Mouse (Mus musculus): ENCODE measurements at regions not wholly inside any gene's neighbourhood (a gene's known extent, or its start where the extent isn't known, plus 50 kb on each side); places are given as distances from the start of the nearest gene placed in this dataset.

DNA sequence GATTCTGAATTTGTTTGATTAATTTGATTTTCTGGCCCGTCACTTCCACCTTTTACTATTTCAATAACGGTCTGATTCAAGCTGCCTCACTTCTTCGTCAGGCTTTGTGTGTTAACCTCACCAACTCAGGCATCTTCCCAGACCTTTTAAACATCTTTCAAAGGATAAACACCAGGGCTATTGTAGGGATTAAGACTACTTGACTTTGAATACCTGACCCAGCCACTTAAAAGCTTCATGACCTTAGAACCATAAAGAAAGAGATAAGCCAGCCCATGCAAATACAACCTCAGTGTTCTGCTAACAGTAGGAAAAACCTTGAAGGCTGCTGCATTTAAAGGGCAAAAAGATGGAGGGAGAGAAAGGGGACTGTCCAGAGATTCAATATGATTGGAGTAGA, 386.9 kb upstream of the Castor2 start:
- Histone ChIP-seq H3K4me3 (no peak overlapping the region), H3K36me3 (no peaks in the 10 kb centered on the region), H3K27ac (no peak overlapping the region), H3K9me3 (no peaks in the 10 kb centered on the region), H3K4me1 (replicated peaks) (no peaks in the 10 kb centered on the region), H3K27me3 (ENCODE audit: insufficient read depth, poor library complexity, severe bottlenecking) (no peaks in the 10 kb centered on the region)
- no peak for DNase-seq (ENCODE audit: low spot score)
- 66% methylated on average over 3 of the region's 3 CpGs for WGBS

DNA sequence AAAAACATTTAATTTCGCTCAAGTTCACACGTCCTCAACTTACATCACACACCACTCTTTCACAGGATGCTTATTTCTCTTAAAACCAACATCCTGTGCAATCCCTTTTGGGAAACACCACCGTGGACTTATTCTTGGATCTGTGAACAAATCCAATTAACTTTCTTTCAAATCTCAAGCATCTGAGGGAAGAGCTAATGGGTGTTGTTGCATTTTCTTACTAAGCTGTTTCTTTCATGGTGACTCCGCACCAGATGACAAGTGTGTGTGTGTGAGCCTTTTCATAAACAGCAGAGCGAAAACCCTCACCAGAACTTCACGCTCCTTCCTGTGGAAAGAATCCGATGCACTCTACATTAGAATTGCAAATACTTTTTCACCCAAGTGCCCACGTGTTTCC, 390.6 kb upstream of the Castor2 start:
- DNase-seq (ENCODE audit: low spot score), result no peak
- no peaks in the 10 kb centered on the region for H3K4me1 ChIP-seq (replicated peaks)
- no peaks in the 10 kb centered on the region for H3K36me3 ChIP-seq
- no peaks in the 10 kb centered on the region for H3K9me3 ChIP-seq
- no peak overlapping the region for H3K27ac ChIP-seq
- no peaks in the 10 kb centered on the region for H3K27me3 ChIP-seq (ENCODE audit: insufficient read depth, poor library complexity, severe bottlenecking)
- no peak overlapping the region for H3K4me3 ChIP-seq
- WGBS, result 75% methylated on average over 8 of the region's 8 CpGs

DNA sequence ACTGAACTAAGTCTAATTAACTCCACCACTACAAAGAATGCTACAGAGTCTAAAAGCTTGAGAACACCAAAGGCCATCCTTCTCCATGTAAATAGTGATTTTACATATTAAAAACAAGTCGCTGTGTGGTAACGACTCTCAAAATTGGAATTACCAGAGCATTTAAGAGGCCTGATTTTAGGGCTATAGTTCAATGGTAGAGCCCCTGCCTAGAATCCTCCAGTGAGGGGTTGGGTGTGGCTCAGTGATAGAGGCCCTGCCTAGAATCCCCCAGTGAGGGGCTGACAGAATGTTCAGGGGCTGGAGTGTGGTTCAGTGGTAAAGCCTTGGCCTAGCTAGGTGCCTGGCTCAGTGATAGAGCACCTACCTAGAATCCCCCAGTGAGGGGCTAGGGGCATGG, 413.3 kb upstream of the Castor2 start:
- no peaks in the 10 kb centered on the region for H3K36me3 ChIP-seq
- H3K9me3 ChIP-seq, result no peaks in the 10 kb centered on the region
- H3K27me3 ChIP-seq (ENCODE audit: insufficient read depth, poor library complexity, severe bottlenecking), result no peaks in the 10 kb centered on the region
- H3K4me1 ChIP-seq (replicated peaks), result 0 out of 2 replicates have a peak, but pooled peaks cover 4% of the 10 kb centered on the region
- DNase-seq (ENCODE audit: low spot score), result no peak
- 89% methylated on average over 2 of the region's 2 CpGs for WGBS
- no peak overlapping the region for H3K4me3 ChIP-seq
- no peak overlapping the region for H3K27ac ChIP-seq

DNA sequence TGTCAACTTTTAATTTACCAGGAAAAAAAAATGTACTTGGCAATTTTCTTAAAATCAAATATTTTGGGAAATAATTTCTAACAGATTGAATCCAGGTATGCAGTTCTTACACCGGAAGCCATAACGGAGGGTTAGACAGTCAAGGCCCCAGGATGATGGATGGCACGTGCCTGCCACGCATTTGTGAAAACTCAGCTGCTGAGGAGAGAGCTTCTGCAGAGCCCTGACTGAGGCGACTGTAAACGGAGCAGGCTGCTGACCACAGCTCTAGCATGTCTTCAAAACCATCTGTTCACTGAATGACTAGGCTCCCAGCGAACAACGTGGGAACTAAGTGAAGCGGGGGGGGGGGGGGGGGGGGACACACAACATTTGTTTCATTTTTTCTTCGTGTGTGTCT, 416.5 kb upstream of the Castor2 start:
- DNase-seq (ENCODE audit: low spot score), result peak; percentile 6
- WGBS, result 71% methylated on average over 9 of the region's 10 CpGs
- Histone ChIP-seq H3K4me3 (no peak overlapping the region), H3K27ac (no peak overlapping the region), H3K4me1 (replicated peaks) (0 out of 2 replicates have a peak, but pooled peaks cover 4% of the 10 kb centered on the region), H3K36me3 (no peaks in the 10 kb centered on the region), H3K27me3 (ENCODE audit: insufficient read depth, poor library complexity, severe bottlenecking) (no peaks in the 10 kb centered on the region), H3K9me3 (no peaks in the 10 kb centered on the region)

DNA sequence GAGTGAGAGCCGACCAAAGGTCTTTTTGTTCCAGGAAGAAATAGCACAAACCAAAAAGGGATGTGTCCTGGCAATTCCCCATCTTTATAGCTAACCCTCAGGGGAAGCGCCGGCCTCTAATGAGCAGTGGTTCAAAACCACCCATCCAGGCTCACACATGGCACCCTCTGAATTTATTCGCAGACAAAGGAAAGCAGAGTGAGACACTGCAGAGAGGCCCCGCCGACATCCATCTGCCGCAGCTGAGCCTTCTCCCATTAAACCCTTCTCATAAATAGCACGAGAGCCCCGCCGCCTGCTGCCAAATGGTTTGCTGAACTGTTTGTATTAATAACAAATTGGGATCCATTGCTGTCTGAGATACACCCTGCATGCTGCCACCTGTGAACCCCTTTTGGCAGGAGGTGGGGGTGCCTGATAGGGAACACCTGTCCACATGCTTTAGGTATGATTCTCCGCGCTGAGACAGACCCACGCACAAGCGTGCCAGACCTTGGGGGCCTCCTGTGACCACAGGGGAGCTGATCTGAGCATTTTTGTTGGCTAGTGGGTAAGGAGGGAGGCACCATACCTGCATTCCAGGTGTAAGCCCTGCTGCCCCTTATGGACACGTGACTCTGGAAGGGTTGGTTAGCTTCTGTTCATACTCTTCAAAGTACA, 422.6 kb upstream of the Castor2 start:
- DNase-seq (ENCODE audit: low spot score), result peak; percentile 11
- H3K9me3 ChIP-seq, result no peaks in the 10 kb centered on the region
- 86% methylated on average over 15 of the region's 15 CpGs for WGBS
- H3K27me3 ChIP-seq (ENCODE audit: insufficient read depth, poor library complexity, severe bottlenecking), result no peaks in the 10 kb centered on the region
- H3K4me1 ChIP-seq (replicated peaks), result 0 out of 2 replicates have a peak, but pooled peaks cover 7% of the 10 kb centered on the region
- H3K36me3 ChIP-seq, result no peaks in the 10 kb centered on the region
- H3K4me3 ChIP-seq, result no peak overlapping the region
- H3K27ac ChIP-seq, result 0 out of 2 replicates have a peak overlapping the region, but pooled peaks have one; percentile 9

DNA sequence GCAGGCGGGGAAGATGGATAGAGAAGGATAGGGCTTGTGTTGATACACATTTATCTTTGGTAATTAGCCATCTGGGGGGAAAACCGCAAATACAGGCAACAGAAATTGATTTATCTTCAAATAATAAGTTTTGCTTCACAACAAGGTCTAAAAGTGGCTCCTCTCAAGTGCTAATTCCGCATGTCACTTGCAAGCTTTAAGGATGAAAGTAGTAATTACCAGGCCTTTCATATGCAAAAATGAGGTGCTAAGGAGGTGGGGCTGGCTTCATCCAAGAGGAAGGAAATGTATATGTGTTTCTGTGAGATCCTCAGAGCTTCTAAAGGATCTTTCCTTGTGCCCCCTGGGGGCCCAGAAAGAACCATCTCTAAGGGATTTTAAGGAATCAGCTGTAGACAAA, 423.9 kb upstream of the Castor2 start:
- Histone ChIP-seq H3K27me3 (ENCODE audit: insufficient read depth, poor library complexity, severe bottlenecking) (no peaks in the 10 kb centered on the region), H3K4me1 (replicated peaks) (0 out of 2 replicates have a peak, but pooled peaks cover 7% of the 10 kb centered on the region), H3K27ac (no peak overlapping the region), H3K9me3 (no peaks in the 10 kb centered on the region), H3K36me3 (no peaks in the 10 kb centered on the region), H3K4me3 (no peak overlapping the region)
- 58% methylated on average over 3 of the region's 3 CpGs for WGBS
- DNase-seq (ENCODE audit: low spot score), result no peak

DNA sequence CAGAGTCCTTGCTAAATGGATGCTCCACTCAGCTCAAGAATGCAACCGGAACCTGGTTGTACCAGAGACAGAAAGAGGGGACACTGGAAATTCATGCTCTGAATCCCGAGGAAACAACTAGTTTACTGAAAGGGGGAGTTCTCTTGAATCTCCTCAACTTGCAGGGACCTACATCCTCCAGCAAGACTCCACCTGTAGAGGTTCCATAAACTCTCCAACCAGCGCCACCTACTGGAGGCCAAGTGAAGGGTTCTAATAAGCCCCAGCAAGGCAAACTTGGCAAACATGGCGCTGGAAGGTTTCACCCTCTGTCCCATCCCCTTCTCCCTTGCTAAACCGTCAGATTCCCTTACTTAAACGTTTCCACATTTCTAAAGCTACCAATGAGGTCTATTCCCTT, 433.0 kb upstream of the Castor2 start:
- H3K4me3 ChIP-seq, result no peak overlapping the region
- H3K27me3 ChIP-seq (ENCODE audit: insufficient read depth, poor library complexity, severe bottlenecking), result no peaks in the 10 kb centered on the region
- WGBS, result 40% methylated on average over 6 of the region's 6 CpGs
- no peaks in the 10 kb centered on the region for H3K4me1 ChIP-seq (replicated peaks)
- H3K9me3 ChIP-seq, result no peaks in the 10 kb centered on the region
- H3K36me3 ChIP-seq, result no peaks in the 10 kb centered on the region
- no peak overlapping the region for H3K27ac ChIP-seq
- peak; percentile 49 for DNase-seq (ENCODE audit: low spot score)

DNA sequence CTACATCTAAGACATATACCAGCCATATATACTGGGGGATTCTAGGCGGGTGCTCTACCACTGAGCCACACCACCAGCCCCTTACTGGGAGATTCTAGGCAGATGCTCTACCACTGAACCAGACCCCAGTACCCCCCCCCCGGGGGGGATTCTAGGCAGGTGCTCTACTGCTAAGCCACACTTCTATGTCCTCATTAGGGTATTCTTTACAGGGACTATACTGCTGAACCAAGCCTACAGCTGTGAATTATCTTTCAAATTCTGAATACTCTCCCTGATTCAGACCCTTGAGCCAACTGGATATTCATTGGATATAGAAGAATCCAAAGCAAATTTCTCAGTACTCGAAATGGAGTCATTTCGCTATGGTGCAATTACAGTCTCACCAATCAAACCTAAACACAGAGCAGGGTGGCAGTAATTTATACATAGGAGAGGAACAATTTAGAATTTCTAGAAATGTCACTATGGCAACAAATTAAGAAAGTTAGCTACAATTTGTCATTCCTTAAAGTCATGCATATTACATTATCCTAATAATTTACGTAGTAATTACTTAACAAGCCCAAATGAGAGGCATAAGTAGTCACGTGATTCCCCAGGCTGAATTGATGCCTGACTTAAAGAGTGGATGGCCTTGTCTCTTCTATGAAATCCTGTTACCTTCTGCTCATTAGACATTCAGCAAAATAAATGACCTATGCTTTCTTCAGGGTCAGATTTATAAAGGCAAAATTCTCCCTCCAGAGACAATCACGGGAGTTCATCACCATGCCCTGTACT, 436.8 kb upstream of the Castor2 start:
- no peaks in the 10 kb centered on the region for H3K4me1 ChIP-seq (replicated peaks)
- DNase-seq (ENCODE audit: low spot score), result no peak
- no peak overlapping the region for H3K27ac ChIP-seq
- H3K9me3 ChIP-seq, result no peaks in the 10 kb centered on the region
- no peaks in the 10 kb centered on the region for H3K36me3 ChIP-seq
- WGBS, result 90% methylated on average over 7 of the region's 7 CpGs
- no peaks in the 10 kb centered on the region for H3K27me3 ChIP-seq (ENCODE audit: insufficient read depth, poor library complexity, severe bottlenecking)
- no peak overlapping the region for H3K4me3 ChIP-seq

DNA sequence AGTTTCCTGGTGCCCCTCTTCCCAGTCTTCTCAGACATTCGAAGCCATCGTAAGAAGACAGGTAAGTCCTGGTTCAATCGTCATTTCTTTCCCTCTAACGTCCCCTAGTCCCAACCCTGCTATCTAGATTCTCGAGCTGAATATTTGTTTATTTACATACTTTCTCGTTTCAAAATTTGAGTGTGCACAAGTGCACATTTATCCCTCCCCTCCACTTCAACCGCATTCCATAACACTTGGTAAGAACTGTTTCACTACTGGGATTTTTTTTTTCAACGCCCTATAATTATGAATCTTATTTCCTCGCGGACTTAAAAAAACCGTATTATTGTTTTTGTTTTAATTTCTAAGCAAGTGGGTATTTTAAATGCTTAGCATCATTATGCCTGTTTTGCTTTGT, 439.2 kb upstream of the Castor2 start:
- H3K4me3 ChIP-seq, result no peak overlapping the region
- H3K27ac ChIP-seq, result no peak overlapping the region
- no peaks in the 10 kb centered on the region for H3K36me3 ChIP-seq
- no peaks in the 10 kb centered on the region for H3K9me3 ChIP-seq
- 90% methylated on average over 11 of the region's 11 CpGs for WGBS
- H3K4me1 ChIP-seq (replicated peaks), result no peaks in the 10 kb centered on the region
- no peaks in the 10 kb centered on the region for H3K27me3 ChIP-seq (ENCODE audit: insufficient read depth, poor library complexity, severe bottlenecking)
- no peak for DNase-seq (ENCODE audit: low spot score)

DNA sequence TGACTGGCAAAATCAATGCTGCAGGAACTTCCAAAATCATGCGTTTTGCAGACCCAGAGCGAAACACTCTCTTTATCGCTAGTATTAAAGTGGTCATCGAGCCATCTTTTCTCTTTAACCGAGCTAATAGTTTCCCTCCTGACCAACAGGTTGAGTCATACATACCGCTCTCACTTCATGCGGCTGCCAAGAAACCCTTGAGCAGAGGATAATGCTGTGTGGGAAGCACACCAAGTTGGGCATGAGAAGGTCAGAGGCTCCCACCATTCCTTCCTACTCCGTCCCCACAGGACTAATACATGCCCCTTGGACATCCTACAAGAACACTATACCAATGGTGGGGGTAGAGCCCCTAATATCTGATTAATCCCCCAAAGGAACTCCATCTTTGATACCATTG, 442.7 kb upstream of the Castor2 start:
- no peaks in the 10 kb centered on the region for H3K9me3 ChIP-seq
- no peak overlapping the region for H3K4me3 ChIP-seq
- no peaks in the 10 kb centered on the region for H3K36me3 ChIP-seq
- H3K27me3 ChIP-seq (ENCODE audit: insufficient read depth, poor library complexity, severe bottlenecking), result no peaks in the 10 kb centered on the region
- no peak overlapping the region for H3K27ac ChIP-seq
- 93% methylated on average over 8 of the region's 8 CpGs for WGBS
- no peaks in the 10 kb centered on the region for H3K4me1 ChIP-seq (replicated peaks)
- DNase-seq (ENCODE audit: low spot score), result no peak

DNA sequence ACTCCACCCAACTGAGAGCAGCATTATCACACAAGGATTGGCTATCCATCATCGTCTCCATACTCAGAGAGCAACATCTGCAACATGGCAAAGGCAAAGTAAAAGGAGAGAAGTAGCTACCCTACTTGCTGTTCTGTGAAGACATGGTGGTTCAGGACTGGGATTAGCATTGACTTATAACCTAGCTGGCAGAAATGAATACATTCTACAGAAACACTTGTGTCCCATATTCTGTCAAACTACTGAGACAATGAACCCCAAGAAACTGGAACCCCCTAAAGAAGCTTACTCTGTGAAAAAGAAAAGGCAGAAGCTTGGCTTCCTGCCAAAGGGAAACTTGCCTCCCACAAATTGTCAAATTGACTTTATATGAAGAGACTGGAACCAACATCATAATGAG, 446.1 kb upstream of the Castor2 start:
- DNase-seq (ENCODE audit: low spot score), result no peak
- H3K4me1 ChIP-seq (replicated peaks), result no peaks in the 10 kb centered on the region
- H3K27me3 ChIP-seq (ENCODE audit: insufficient read depth, poor library complexity, severe bottlenecking), result no peaks in the 10 kb centered on the region
- H3K27ac ChIP-seq, result no peak overlapping the region
- H3K4me3 ChIP-seq, result no peak overlapping the region
- no peaks in the 10 kb centered on the region for H3K36me3 ChIP-seq
- no peaks in the 10 kb centered on the region for H3K9me3 ChIP-seq
- 91% methylated on average over 1 of the region's 1 CpGs for WGBS

DNA sequence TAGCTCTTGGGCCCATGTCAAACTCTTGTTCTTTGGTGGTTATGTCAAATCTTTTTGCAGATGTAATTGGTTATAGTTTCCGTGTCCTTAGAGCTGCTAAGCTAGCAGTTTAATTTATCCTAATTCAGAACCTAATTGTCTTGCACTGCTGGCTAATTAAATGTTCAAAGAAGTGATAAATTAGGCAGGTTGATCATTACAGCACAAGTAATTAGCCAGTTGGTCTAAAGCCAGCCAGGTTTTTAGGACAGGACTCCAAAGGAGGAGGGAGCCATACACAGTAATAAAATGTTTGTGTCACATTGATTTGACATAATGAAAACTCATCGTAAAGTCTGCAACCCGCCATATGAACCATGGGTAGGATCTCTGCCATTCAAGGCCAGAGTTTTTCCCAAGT, 449.3 kb upstream of the Castor2 start:
- H3K4me1 ChIP-seq (replicated peaks), result no peaks in the 10 kb centered on the region

DNA sequence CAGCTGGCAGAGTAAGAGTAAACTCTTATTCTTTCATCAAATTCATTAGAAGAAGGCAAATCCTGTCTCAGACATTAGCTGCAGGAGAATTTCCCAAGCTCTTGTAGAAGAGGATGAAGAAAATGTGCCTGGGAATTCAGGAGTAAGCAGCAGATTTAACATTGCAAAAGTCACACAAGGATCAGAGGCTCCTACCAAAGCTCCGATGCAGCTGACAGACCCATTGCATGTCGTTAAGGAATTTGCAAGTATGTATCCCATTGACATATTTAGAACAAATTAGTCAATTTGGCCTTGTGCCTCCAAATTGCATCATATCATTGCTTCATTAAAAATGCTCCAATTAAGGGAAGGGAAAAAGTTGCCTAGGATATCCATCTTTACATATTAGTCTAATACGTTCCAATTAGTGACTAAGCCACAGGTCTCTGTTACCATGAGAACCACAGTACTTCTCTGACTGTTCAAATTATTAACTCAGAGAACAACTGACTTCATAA, 453.8 kb upstream of the Castor2 start:
- H3K4me1 ChIP-seq (replicated peaks), result peaks cover 6% of the 10 kb centered on the region; the same call in 1 of the 2 replicates
- H3K36me3 ChIP-seq, result no peaks in the 10 kb centered on the region
- H3K4me3 ChIP-seq, result no peak overlapping the region
- H3K27ac ChIP-seq, result no peak overlapping the region
- DNase-seq (ENCODE audit: low spot score), result no peak
- WGBS, result 90% methylated on average over 3 of the region's 3 CpGs
- H3K9me3 ChIP-seq, result 0 out of 2 replicates have a peak, but pooled peaks cover 3% of the 10 kb centered on the region
- H3K27me3 ChIP-seq (ENCODE audit: insufficient read depth, poor library complexity, severe bottlenecking), result no peaks in the 10 kb centered on the region

More for the DNA sequence above, 449.3 kb upstream of the Castor2 start:
- Histone ChIP-seq H3K36me3 (no peaks in the 10 kb centered on the region), H3K27me3 (ENCODE audit: insufficient read depth, poor library complexity, severe bottlenecking) (no peaks in the 10 kb centered on the region), H3K9me3 (0 out of 2 replicates have a peak, but pooled peaks cover 3% of the 10 kb centered on the region), H3K27ac (no peak overlapping the region), H3K4me3 (no peak overlapping the region)
- WGBS, result 91% methylated on average over 3 of the region's 3 CpGs
- DNase-seq (ENCODE audit: low spot score), result no peak

Data from hindbrain, embryonic 10.5 days (tissue).